Mouse (Mus musculus): ENCODE results near the gene Nbr1. TPM values are rescaled to one million over a fixed set of nuclear protein-coding genes. Genes with fewer than 3 reads are reported as not detected.
"Not testable (repeated sequence)": the region's sequence is repeated elsewhere in the genome, so short reads cannot be mapped to it uniquely, and the experiment has no call there.

The Nbr1 gene
- polyA plus RNA-seq, 1 experiment from 2014 or later = 63.6 TPM

- H3K9me3 ChIP-seq (ENCODE audit: control insufficient read depth, low read length) = no peaks in the 10 kb centered on the region
- H3K4me1 ChIP-seq (ENCODE audit: control insufficient read depth, insufficient read depth, low read length) = no peaks in the 10 kb centered on the region
- 38% methylated on average over 5 of the region's 5 CpGs for WGBS
- H3K27me3 ChIP-seq (replicated peaks; ENCODE audit: control insufficient read depth, insufficient read depth, low read length) = no peaks in the 10 kb centered on the region
- no peak for ATAC-seq (ENCODE audit: low read depth)
- peaks cover 95% of the 10 kb centered on the region for H3K36me3 ChIP-seq (ENCODE audit: control insufficient read depth, insufficient read depth, low read length)
- no peak overlapping the region for H3K9ac ChIP-seq (ENCODE audit: low read depth, low read length)
- DNase-seq (ENCODE audit: low spot score) = peak; percentile 55
- no peak overlapping the region for H3K4me2 ChIP-seq (ENCODE audit: low read depth, low read length)
- H3K4me3 ChIP-seq (ENCODE audit: low read depth, low read length) = no peak overlapping the region
- H3K27ac ChIP-seq (replicated peaks; ENCODE audit: low read depth, low read length) = no peak overlapping the region
Observed at GRCm38 (mm10) chr11:101562391-101562790, 10.4 kb downstream of the Nbr1 start.

- H3K27me3 ChIP-seq (replicated peaks; ENCODE audit: control insufficient read depth, insufficient read depth, low read length) = no peaks in the 10 kb centered on the region
- H3K4me1 ChIP-seq (ENCODE audit: control insufficient read depth, insufficient read depth, low read length) = no peaks in the 10 kb centered on the region
- H3K4me3 ChIP-seq (ENCODE audit: low read depth, low read length) = no peak overlapping the region
- no peak overlapping the region for H3K27ac ChIP-seq (replicated peaks; ENCODE audit: low read depth, low read length)
- DNase-seq (ENCODE audit: low spot score) (no peak), ATAC-seq (ENCODE audit: low read depth) (no peak)
- 91% methylated on average over 3 of the region's 3 CpGs for whole genome bisulfite sequencing
- H3K36me3 ChIP-seq (ENCODE audit: control insufficient read depth, insufficient read depth, low read length) = peaks cover 97% of the 10 kb centered on the region
- H3K9me3 ChIP-seq (ENCODE audit: control insufficient read depth, low read length) = no peaks in the 10 kb centered on the region
- no peak overlapping the region for H3K4me2 ChIP-seq (ENCODE audit: low read depth, low read length)
- no peak overlapping the region for H3K9ac ChIP-seq (ENCODE audit: low read depth, low read length)
Observed at GRCm38 (mm10) chr11:101568421-101568820, 16.5 kb downstream of the Nbr1 start.

GRCm38 (mm10) chr11:101576116-101576515 is 24.2 kb downstream of the Nbr1 start:
- ATAC-seq (ENCODE audit: low read depth) = no peak
- Histone ChIP-seq H3K4me2 (ENCODE audit: low read depth, low read length) (no peak overlapping the region), H3K9me3 (ENCODE audit: control insufficient read depth, low read length) (no peaks in the 10 kb centered on the region), H3K27ac (replicated peaks; ENCODE audit: low read depth, low read length) (no peak overlapping the region), H3K4me3 (ENCODE audit: low read depth, low read length) (no peak overlapping the region), H3K9ac (ENCODE audit: low read depth, low read length) (no peak overlapping the region), H3K27me3 (replicated peaks; ENCODE audit: control insufficient read depth, insufficient read depth, low read length) (no peaks in the 10 kb centered on the region), H3K36me3 (ENCODE audit: control insufficient read depth, insufficient read depth, low read length) (peaks cover 95% of the 10 kb centered on the region), H3K4me1 (ENCODE audit: control insufficient read depth, insufficient read depth, low read length) (no peaks in the 10 kb centered on the region)
- DNase-seq (ENCODE audit: low spot score) = no peak
- 82% methylated on average over 6 of the region's 6 CpGs for WGBS

- Histone ChIP-seq H3K9ac (ENCODE audit: low read depth, low read length) (no peak overlapping the region), H3K36me3 (ENCODE audit: control insufficient read depth, insufficient read depth, low read length) (peaks cover 48% of the 10 kb centered on the region), H3K4me3 (ENCODE audit: low read depth, low read length) (no peak overlapping the region), H3K27me3 (replicated peaks; ENCODE audit: control insufficient read depth, insufficient read depth, low read length) (no peaks in the 10 kb centered on the region), H3K4me2 (ENCODE audit: low read depth, low read length) (no peak overlapping the region), H3K27ac (replicated peaks; ENCODE audit: low read depth, low read length) (no peak overlapping the region), H3K9me3 (ENCODE audit: control insufficient read depth, low read length) (no peaks in the 10 kb centered on the region), H3K4me1 (ENCODE audit: control insufficient read depth, insufficient read depth, low read length) (no peaks in the 10 kb centered on the region)
- no peak for ATAC-seq (ENCODE audit: low read depth)
- WGBS = 71% methylated on average over 6 of the region's 6 CpGs
- DNase-seq (ENCODE audit: low spot score) = no peak
Observed at GRCm38 (mm10) chr11:101581081-101581764, 29.3 kb downstream of the Nbr1 start.

- H3K36me3 ChIP-seq (ENCODE audit: control insufficient read depth, insufficient read depth, low read length) = peaks cover 37% of the 10 kb centered on the region
- H3K4me3 ChIP-seq (ENCODE audit: low read depth, low read length) = peak within 1 kb of the TSS; percentile 45
- ATAC-seq (ENCODE audit: low read depth) = peak; percentile 82
- H3K27ac ChIP-seq (replicated peaks; ENCODE audit: low read depth, low read length) = no peak within 1 kb of the TSS
- DNase-seq (ENCODE audit: low spot score) = peak; percentile 81
- 17% methylated on average over 28 of the region's 31 CpGs for WGBS
- peak within 1 kb of the TSS; percentile 57 for H3K4me2 ChIP-seq (ENCODE audit: low read depth, low read length)
- no peaks in the 10 kb centered on the region for H3K9me3 ChIP-seq (ENCODE audit: control insufficient read depth, low read length)
- H3K27me3 ChIP-seq (replicated peaks; ENCODE audit: control insufficient read depth, insufficient read depth, low read length) = no peaks in the 10 kb centered on the region
- H3K4me1 ChIP-seq (ENCODE audit: control insufficient read depth, insufficient read depth, low read length) = no peaks in the 10 kb centered on the region
- H3K9ac ChIP-seq (ENCODE audit: low read depth, low read length) = peak within 1 kb of the TSS; percentile 62
Observed at GRCm38 (mm10) chr11:101582054-101583035, 30.4 kb downstream of the Nbr1 start, which contains the start of gene Tmem106a. Gene Tmem106a, plus strand, starts transcription at chr11:101582242.

GRCm38 (mm10) chr11:101583205-101583604 is 31.3 kb downstream of the Nbr1 start:
- no peak overlapping the region for H3K27ac ChIP-seq (replicated peaks; ENCODE audit: low read depth, low read length)
- no peak overlapping the region for H3K4me3 ChIP-seq (ENCODE audit: low read depth, low read length)
- no peak overlapping the region for H3K9ac ChIP-seq (ENCODE audit: low read depth, low read length)
- DNase-seq (ENCODE audit: low spot score) (no peak), ATAC-seq (ENCODE audit: low read depth) (no peak)
- no peaks in the 10 kb centered on the region for H3K4me1 ChIP-seq (ENCODE audit: control insufficient read depth, insufficient read depth, low read length)
- H3K27me3 ChIP-seq (replicated peaks; ENCODE audit: control insufficient read depth, insufficient read depth, low read length) = no peaks in the 10 kb centered on the region
- WGBS = 86% methylated on average over 2 of the region's 2 CpGs
- peaks cover 30% of the 10 kb centered on the region for H3K36me3 ChIP-seq (ENCODE audit: control insufficient read depth, insufficient read depth, low read length)
- H3K9me3 ChIP-seq (ENCODE audit: control insufficient read depth, low read length) = no peaks in the 10 kb centered on the region
- H3K4me2 ChIP-seq (ENCODE audit: low read depth, low read length) = no peak overlapping the region

GRCm38 (mm10) chr11:101585031-101585430 is 33.1 kb downstream of the Nbr1 start:
- 96% methylated on average over 1 of the region's 1 CpGs for WGBS
- H3K4me1 ChIP-seq (ENCODE audit: control insufficient read depth, insufficient read depth, low read length); ATAC-seq (ENCODE audit: low read depth): not testable (repeated sequence)

GRCm38 (mm10) chr11:101585805-101586204 is 33.9 kb downstream of the Nbr1 start:
- Histone ChIP-seq H3K4me2 (ENCODE audit: low read depth, low read length) (no peak overlapping the region), H3K4me1 (ENCODE audit: control insufficient read depth, insufficient read depth, low read length) (no peaks in the 10 kb centered on the region), H3K36me3 (ENCODE audit: control insufficient read depth, insufficient read depth, low read length) (peaks cover 7% of the 10 kb centered on the region), H3K27me3 (replicated peaks; ENCODE audit: control insufficient read depth, insufficient read depth, low read length) (no peaks in the 10 kb centered on the region), H3K9ac (ENCODE audit: low read depth, low read length) (no peak overlapping the region), H3K4me3 (ENCODE audit: low read depth, low read length) (no peak overlapping the region), H3K27ac (replicated peaks; ENCODE audit: low read depth, low read length) (no peak overlapping the region), H3K9me3 (ENCODE audit: control insufficient read depth, low read length) (no peaks in the 10 kb centered on the region)
- 80% methylated on average over 4 of the region's 4 CpGs for WGBS
- ATAC-seq (ENCODE audit: low read depth) (no peak), DNase-seq (ENCODE audit: low spot score) (no peak)

More at GRCm38 (mm10) chr11:101585031-101585430, 33.1 kb downstream of the Nbr1 start:
- H3K27me3 ChIP-seq (replicated peaks; ENCODE audit: control insufficient read depth, insufficient read depth, low read length); H3K9me3 ChIP-seq (ENCODE audit: control insufficient read depth, low read length); H3K4me3 ChIP-seq (ENCODE audit: low read depth, low read length); DNase-seq (ENCODE audit: low spot score); H3K9ac ChIP-seq (ENCODE audit: low read depth, low read length); H3K4me2 ChIP-seq (ENCODE audit: low read depth, low read length); H3K27ac ChIP-seq (replicated peaks; ENCODE audit: low read depth, low read length): not testable (repeated sequence)
- peaks cover 15% of the 10 kb centered on the region for H3K36me3 ChIP-seq (ENCODE audit: control insufficient read depth, insufficient read depth, low read length)

All from embryonic facial prominence, embryonic 14.5 days (tissue).